Mouse (Mus musculus) lung, adult 2 months (tissue): ENCODE data around the gene Zfp362. TPM values are rescaled to one million over a fixed set of nuclear protein-coding genes. Genes with fewer than 3 reads are reported as not detected.
A peak's percentile ranks its signal among the peaks of the same experiment; 100 is the strongest.

Experiments used
- DNase-seq: peaks from one replicate; pipeline ENCODE4 v3.0.0; 2022
- H3K4me1 ChIP-seq: fragments of 200-500 bp; 2 replicates; pipeline ENCODE4 v1.6.1; 2011; ENCODE audit warnings: low read length; ENCODE audit not compliant: control insufficient read depth, insufficient read depth
- H3K4me3 ChIP-seq: fragments of 200-500 bp; replicated peaks from 2 replicates; pipeline ENCODE3; 2011; ENCODE audit warnings: low read depth, mild to moderate bottlenecking, control low read depth, low read length; ENCODE audit errors: extremely low read depth
- CTCF ChIP-seq: fragments of 200-500 bp; IDR thresholded peaks from 2 replicates; pipeline ENCODE4 v1.5.1; 2011; ENCODE audit warnings: mild to moderate bottlenecking, low read length, control low read depth; ENCODE audit not compliant: insufficient read depth
- POLR2A ChIP-seq: fragments of 200-500 bp; IDR thresholded peaks from 2 replicates; pipeline ENCODE4 v1.6.1; 2011; ENCODE audit warnings: low read depth, mild to moderate bottlenecking, control low read depth, low read length, borderline replicate concordance; ENCODE audit errors: extremely low read depth
- WGBS: fragments of 180-500 bp; shearing (Covaris S2); methylation state at CpG from one replicate; pipeline ENCODE4 v1.1.7; 2018; 5-methylcytosine and 5-hydroxymethylcytosine counted together
- polyA plus RNA-seq: library from polyadenylated mRNA; depleted of rRNA; stranded (reverse); fragments of >200 nt; gene quantifications from 2 replicates; pipeline ENCODE4 v1.2.3, GENCODE M21; 2012; rRNA removed

Zfp362 gene
- polyA plus RNA-seq, 1 experiment: 43.8 TPM

DNA sequence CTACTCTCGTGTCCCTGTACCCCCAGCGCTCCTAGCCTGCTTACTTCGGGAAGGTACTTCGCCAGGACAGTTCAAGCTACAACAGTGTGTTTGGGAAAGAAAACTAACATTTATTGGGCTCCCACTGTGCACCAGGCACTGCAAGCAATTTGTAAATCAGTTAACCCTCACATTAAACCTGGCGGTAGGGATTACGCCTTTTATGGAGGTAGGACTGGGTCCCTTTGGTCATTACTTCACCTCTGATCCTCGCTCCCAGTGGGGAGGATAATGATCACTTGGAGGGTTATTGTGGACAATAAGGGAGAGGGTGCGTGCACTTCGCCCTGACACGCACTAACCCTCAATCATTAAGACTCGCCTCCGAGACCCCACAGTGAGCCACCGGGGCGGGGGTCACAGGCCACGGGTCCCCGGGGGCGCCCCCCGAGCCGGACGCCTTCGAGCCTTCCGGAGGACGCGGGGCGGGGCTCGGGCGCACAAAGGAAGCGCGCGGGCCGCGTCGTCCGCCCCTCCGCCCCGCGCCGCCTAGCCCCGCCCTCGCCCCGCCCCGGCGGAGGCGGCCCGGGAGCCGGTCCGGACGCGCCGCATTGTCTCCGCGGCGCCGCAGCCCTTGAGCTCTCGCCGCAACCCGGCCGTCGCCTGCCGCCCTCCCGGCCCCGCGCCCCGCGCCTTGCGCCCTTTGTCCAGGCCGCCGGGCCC lies 78.7 kb downstream of the Zfp362 start:
- peaks cover 16% of the 10 kb centered on the region for H3K4me1 ChIP-seq
- WGBS: 5% methylated on average over 37 of the region's 68 CpGs
- H3K4me3 ChIP-seq: peak overlapping the region; percentile 93
- peak; percentile 81 for DNase-seq
- TF ChIP-seq POLR2A (peak; percentile 66; the same call in 1 of the 2 replicates), CTCF (no peak)

DNA sequence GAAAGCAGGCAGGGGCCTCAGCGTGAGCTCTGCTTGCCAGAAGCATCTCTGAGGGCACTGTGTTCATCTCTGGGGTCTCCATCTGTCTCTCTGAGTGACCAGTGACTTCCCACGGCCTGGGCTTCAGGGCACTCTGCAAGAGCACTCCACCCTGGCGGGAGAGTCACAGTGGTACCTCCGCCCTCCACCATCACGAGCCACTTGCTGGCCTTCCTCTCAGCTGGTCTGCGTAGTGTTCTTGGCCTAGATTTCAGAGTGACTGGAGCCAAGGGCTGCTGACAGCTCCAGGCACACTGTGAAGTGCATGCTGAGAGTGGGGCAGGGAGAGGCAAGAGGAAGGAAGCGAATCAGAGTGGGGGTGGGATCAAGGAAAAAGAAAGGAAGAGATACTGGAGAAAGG lies 81.8 kb downstream of the Zfp362 start:
- 42% methylated on average over 7 of the region's 7 CpGs for WGBS
- TF ChIP-seq POLR2A (no peak), CTCF (no peak)
- DNase-seq: no peak
- Histone ChIP-seq H3K4me3 (no peak overlapping the region), H3K4me1 (peaks cover 7% of the 10 kb centered on the region)

DNA sequence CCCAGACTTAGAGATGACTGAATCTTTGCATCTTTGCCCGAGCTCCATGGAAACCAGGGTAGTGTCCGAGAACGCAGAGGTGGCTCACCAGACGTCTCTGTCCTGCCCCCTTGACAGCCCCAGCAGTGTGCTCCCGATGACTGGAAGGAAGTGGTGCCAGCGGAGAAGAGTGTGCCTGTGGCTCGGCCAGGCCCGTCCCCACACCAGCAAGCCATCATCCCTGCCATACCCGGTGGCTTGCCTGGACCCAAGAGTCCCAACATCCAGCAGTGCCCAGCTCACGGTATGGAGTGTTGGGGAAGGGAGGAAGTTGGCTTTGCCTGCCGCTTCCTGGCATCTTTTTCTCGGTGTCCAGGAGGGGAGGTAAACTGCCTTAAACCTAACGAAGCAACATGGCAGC lies 82.4 kb downstream of the Zfp362 start:
- no peak overlapping the region for H3K4me3 ChIP-seq
- 84% methylated on average over 13 of the region's 13 CpGs for WGBS
- no peak for DNase-seq
- TF ChIP-seq CTCF (no peak), POLR2A (no peak)
- peaks cover 5% of the 10 kb centered on the region for H3K4me1 ChIP-seq

Other genes with a start within 250 kb of the Zfp362 start
- gene Zscan20, start 195.9 kb downstream of the Zfp362 start, polyA plus RNA-seq: 2.4 and 2.5 TPM in 2 replicates
- 1.4 and 1.8 TPM in 2 replicates for gene Tlr12, start 187.4 kb downstream of the Zfp362 start, polyA plus RNA-seq
- gene Phc2, start 151.3 kb downstream of the Zfp362 start, polyA plus RNA-seq: 125 and 126 TPM in 2 replicates
- gene A3galt2, start 50.7 kb downstream of the Zfp362 start, polyA plus RNA-seq: 0.34 and 0.58 TPM in 2 replicates
- gene Trim62, start 77.5 kb upstream of the Zfp362 start, polyA plus RNA-seq: 18.6 and 19.7 TPM in 2 replicates
- gene Azin2, start 156.4 kb upstream of the Zfp362 start, polyA plus RNA-seq: 46.2 and 49.4 TPM in 2 replicates
- 22.6 and 24.2 TPM in 2 replicates for gene Ak2, start 185.9 kb upstream of the Zfp362 start, polyA plus RNA-seq